Mouse (Mus musculus) liver, embryonic 11.5 days (tissue): ENCODE measurements around the gene Ksr1. TPM values are rescaled to one million over a fixed set of nuclear protein-coding genes. Genes with fewer than 3 reads are reported as not detected.

Experiments
- ATAC-seq: fragments of 200-750 bp; cut with Nextera tagmentation; replicated peaks from 2 replicates; pipeline ENCODE4 v1.8.0; 2017; ENCODE audit warnings: moderate number of reproducible peaks, mild to moderate bottlenecking, moderate TSS enrichment, moderate library complexity; ENCODE audit not compliant: low FRiP score
- DNase-seq: peaks from one replicate; pipeline ENCODE4 v3.0.0-alpha.2; 2017; ENCODE audit warnings: low spot score
- H3K27ac ChIP-seq: fragments of 300-500 bp; sonication (generic); 2 replicates; pipeline ENCODE4 v1.5.1; 2014; ENCODE audit warnings: mild to moderate bottlenecking, low read depth, low read length, control low read depth
- H3K27me3 ChIP-seq: fragments of 300-500 bp; sonication (generic); replicated peaks from 2 replicates; pipeline ENCODE4 v1.6.1; 2014; ENCODE audit warnings: low read length, mixed read lengths; ENCODE audit not compliant: control insufficient read depth, insufficient read depth
- H3K36me3 ChIP-seq: fragments of 300-500 bp; sonication (generic); 2 replicates; pipeline ENCODE4 v1.6.1; 2014; ENCODE audit warnings: mild to moderate bottlenecking, low read length, moderate library complexity, mixed read lengths; ENCODE audit not compliant: control insufficient read depth, insufficient read depth
- H3K4me1 ChIP-seq: fragments of 300-500 bp; sonication (generic); replicated peaks from 2 replicates; pipeline ENCODE4 v1.6.1; 2014; ENCODE audit warnings: low read length, mixed read lengths; ENCODE audit not compliant: control insufficient read depth, insufficient read depth
- H3K4me2 ChIP-seq: fragments of 300-500 bp; sonication (generic); 2 replicates; pipeline ENCODE4 v1.6.1; 2014; ENCODE audit warnings: mild to moderate bottlenecking, control low read depth, moderate library complexity
- H3K4me3 ChIP-seq: fragments of 300-500 bp; sonication (generic); 2 replicates; pipeline ENCODE4 v1.5.1; 2014; ENCODE audit warnings: low read depth, low read length, control low read depth
- H3K9ac ChIP-seq: fragments of 300-500 bp; sonication (generic); 2 replicates; pipeline ENCODE4 v1.6.1; 2014; ENCODE audit warnings: low read depth, low read length, control low read depth
- H3K9me3 ChIP-seq: fragments of 300-500 bp; sonication (generic); 2 replicates; pipeline ENCODE4 v1.6.1; 2016; ENCODE audit warnings: low read length, inconsistent platforms, mixed read lengths; ENCODE audit not compliant: control insufficient read depth
- WGBS: fragments of 180-500 bp; shearing (Covaris S2); extraction: QIAGEN DNeasy Blood & Tissue Kit; methylation state at CpG from one replicate; pipeline ENCODE4 v1.1.7; 2014; 5-methylcytosine and 5-hydroxymethylcytosine counted together
- polyA plus RNA-seq: library from polyadenylated mRNA; unstranded; fragments of >200 nt; fragmentation: Nextera tagmentation; extraction: Ambion mirVana; gene quantifications from 2 replicates; pipeline ENCODE4 v1.2.1, GENCODE M21; 2014

Ksr1 gene
- polyA plus RNA-seq, 1 experiment from 2014 or later = 5.0 TPM

DNA sequence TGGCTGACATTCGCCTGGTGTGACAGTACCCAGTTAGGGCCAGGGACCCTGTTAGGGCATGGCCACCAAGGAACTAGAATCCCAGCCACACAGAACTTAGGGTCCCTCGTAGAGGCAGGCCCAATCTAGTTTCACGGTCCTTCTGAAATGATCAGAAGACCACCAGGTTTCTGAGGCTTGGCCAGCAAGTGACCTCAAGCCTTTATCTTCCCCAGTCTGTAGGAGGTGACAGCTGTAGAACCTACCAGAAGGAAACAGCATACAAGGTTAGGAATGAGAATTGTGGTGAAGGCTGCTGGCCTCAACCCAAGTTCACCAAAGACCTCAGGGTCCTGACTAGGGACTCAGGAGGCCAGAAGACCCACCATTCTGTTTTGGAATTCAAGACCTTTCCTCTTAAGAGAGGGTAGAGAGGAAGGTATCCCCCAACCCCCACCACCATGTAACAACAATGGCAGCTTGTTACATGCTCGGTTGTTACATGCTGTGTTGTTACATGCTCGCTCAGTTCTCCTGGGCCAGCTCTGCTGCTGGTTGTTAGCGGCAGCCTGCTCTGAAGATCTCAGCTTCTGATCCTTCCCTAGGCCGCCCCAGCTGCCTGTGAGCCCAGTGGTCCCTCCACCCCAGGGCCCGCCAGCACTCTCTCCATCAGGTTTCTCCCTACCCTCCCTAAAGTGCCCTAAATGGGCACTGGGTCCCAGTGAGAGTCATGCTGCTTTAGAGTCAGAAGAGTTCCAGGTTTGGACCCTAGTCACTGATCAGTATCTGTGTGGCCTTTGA lies 169.3 kb downstream of the Ksr1 start:
- no peak overlapping the region for H3K4me2 ChIP-seq
- H3K4me3 ChIP-seq = no peak overlapping the region
- ATAC-seq (no peak), DNase-seq (no peak)
- H3K27ac ChIP-seq = no peak overlapping the region
- no peak overlapping the region for H3K9ac ChIP-seq
- no peaks in the 10 kb centered on the region for H3K9me3 ChIP-seq
- WGBS = 75% methylated on average over 8 of the region's 8 CpGs
- H3K4me1 ChIP-seq = peaks cover 15% of the 10 kb centered on the region
- no peaks in the 10 kb centered on the region for H3K36me3 ChIP-seq
- no peaks in the 10 kb centered on the region for H3K27me3 ChIP-seq

DNA sequence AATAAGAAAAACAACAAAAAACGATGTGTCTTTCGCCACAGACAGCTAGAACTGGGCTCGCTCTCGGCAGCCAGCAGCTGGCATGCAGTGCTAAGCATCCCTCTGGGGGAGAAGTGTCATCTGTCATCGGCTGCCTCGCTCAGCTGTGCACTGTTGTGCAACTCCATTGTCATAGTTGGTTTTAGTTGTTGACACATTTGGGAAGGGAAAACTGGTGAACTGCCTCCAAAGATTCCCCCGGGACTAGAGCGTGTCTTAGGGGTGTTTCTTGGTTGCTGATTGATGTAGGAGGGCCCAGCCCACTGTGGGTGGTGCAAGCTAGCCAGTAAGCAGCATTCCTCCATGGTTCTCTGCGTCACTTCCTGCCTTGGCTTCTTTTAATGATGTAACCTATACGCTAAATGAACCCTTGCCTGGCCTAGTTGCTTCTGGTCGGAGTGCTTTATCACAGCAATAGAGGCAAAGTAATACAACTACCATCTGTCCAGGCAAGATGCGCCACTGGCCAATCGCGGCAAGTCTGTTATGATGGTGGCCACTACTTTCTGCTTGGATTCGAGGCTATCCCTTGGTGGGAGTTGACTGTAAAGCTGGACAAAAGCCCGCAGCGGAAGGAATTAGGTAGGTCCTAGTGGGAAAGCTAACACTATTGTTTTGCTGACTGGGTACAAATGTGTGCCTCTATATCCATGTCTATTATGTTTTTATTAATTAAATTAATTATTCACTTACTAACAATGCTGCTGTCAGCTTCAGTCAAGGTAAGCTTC lies 172.6 kb downstream of the Ksr1 start:
- no peak overlapping the region for H3K27ac ChIP-seq
- H3K4me2 ChIP-seq = no peak overlapping the region
- 75% methylated on average over 17 of the region's 17 CpGs for WGBS
- DNase-seq (no peak), ATAC-seq (no peak)
- H3K9ac ChIP-seq = no peak overlapping the region
- H3K36me3 ChIP-seq = no peaks in the 10 kb centered on the region
- H3K4me1 ChIP-seq = peaks cover 8% of the 10 kb centered on the region
- no peaks in the 10 kb centered on the region for H3K9me3 ChIP-seq
- H3K4me3 ChIP-seq = no peak overlapping the region
- H3K27me3 ChIP-seq = no peaks in the 10 kb centered on the region

DNA sequence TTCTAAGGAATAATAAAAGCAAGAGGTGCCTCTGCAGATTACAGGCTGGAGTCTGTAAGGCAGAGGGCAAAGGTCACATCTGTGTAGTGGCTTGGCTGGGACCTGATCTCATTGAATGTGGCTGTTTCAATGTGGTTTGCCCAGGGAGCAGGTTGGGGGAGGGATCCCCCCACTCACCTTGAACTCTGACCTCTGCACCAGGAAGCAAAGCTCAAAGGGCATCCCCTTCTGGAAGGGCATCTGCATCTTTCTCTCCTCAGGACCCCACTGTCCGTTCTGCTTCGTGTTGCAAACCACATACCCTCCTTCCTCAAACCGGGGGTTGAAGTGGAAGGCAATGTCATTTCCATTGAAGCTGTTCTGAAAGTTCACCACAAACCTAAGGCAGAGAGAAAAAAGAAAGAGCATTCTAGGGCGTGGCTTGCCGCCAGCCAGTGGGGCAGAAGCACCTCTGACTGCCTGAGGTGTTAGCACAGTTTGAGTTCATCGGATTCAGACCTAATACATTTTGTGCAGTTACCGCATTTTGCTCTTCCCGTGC lies 173.3 kb downstream of the Ksr1 start:
- Histone ChIP-seq H3K9ac (no peak overlapping the region), H3K27ac (no peak overlapping the region), H3K36me3 (no peaks in the 10 kb centered on the region), H3K27me3 (no peaks in the 10 kb centered on the region), H3K4me2 (no peak overlapping the region), H3K4me1 (peaks cover 8% of the 10 kb centered on the region), H3K4me3 (no peak overlapping the region), H3K9me3 (no peaks in the 10 kb centered on the region)
- DNase-seq (no peak), ATAC-seq (no peak)
- WGBS = 52% methylated on average over 8 of the region's 8 CpGs

DNA sequence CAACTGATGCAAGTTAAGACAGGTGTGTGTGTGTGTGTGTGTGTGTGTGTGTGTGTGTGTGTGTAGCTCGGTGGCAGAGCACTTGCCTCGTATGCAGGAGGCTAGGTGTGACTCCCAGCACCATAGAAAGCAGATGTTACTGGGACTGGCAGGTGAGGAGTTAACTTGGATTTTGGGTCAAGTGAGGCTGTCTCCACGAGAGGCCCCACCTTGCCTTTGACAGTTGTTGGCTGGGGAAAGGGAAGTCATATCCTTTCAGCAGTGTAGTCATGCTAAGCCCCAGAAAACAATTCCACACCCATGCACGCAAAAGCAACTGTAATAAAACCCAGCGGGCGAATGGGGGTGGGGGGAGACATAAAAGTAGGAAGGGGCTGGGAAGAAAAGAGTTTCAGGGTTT lies 173.9 kb downstream of the Ksr1 start:
- Histone ChIP-seq H3K36me3 (no peaks in the 10 kb centered on the region), H3K27ac (no peak overlapping the region), H3K27me3 (no peaks in the 10 kb centered on the region), H3K4me1 (peaks cover 12% of the 10 kb centered on the region), H3K4me2 (no peak overlapping the region), H3K4me3 (no peak overlapping the region), H3K9ac (no peak overlapping the region), H3K9me3 (no peaks in the 10 kb centered on the region)
- ATAC-seq (no peak), DNase-seq (no peak)
- 61% methylated on average over 6 of the region's 6 CpGs for WGBS

DNA sequence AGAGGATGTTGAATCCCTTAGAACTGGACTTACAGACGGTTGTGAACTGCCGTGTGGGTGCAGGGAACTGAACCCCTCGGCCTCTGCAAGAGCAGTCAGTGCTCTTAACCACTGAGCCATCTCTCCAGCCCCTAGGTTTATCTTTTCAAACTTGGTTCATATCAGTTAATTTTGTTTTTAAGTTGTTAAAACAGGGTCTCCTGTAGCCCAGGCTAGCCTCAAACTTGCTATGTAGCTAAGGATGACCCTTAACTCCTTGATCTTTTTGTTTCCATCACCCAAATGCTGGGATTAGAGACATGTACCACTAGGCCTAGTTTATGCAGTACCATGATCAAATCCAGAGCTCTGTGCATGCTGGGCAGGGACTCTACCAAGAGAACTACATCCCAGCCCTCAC lies 174.5 kb downstream of the Ksr1 start:
- H3K9me3 ChIP-seq = no peaks in the 10 kb centered on the region
- peaks cover 12% of the 10 kb centered on the region for H3K4me1 ChIP-seq
- no peak overlapping the region for H3K27ac ChIP-seq
- no peaks in the 10 kb centered on the region for H3K27me3 ChIP-seq
- DNase-seq (no peak), ATAC-seq (no peak)
- H3K4me3 ChIP-seq = no peak overlapping the region
- no peak overlapping the region for H3K4me2 ChIP-seq
- H3K9ac ChIP-seq = no peak overlapping the region
- WGBS = 89% methylated on average over 3 of the region's 3 CpGs
- H3K36me3 ChIP-seq = no peaks in the 10 kb centered on the region

DNA sequence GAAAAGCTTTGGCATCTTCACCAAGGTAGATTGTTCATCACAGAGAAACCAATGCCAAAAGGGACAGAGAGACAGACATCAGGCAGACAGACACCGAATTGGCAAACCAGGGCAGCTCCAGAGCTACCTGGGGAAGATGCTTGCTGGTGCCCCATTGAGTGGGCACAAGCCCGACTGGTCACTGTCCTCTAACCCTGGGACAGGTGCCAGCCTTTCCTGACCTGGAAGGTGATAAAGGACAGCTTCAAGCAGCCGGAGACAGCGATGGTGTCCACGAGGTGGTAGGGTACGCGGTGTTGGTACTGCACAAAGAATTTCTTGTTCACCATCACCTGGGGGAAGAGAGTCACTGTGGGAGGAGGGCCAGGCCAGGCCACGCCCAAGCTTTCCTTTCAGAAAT lies 175.1 kb downstream of the Ksr1 start:
- Histone ChIP-seq H3K4me2 (no peak overlapping the region), H3K4me3 (no peak overlapping the region), H3K27me3 (no peaks in the 10 kb centered on the region), H3K36me3 (no peaks in the 10 kb centered on the region), H3K9ac (no peak overlapping the region), H3K4me1 (peaks cover 12% of the 10 kb centered on the region), H3K27ac (no peak overlapping the region), H3K9me3 (no peaks in the 10 kb centered on the region)
- 85% methylated on average over 8 of the region's 8 CpGs for WGBS
- DNase-seq (no peak), ATAC-seq (no peak)

DNA sequence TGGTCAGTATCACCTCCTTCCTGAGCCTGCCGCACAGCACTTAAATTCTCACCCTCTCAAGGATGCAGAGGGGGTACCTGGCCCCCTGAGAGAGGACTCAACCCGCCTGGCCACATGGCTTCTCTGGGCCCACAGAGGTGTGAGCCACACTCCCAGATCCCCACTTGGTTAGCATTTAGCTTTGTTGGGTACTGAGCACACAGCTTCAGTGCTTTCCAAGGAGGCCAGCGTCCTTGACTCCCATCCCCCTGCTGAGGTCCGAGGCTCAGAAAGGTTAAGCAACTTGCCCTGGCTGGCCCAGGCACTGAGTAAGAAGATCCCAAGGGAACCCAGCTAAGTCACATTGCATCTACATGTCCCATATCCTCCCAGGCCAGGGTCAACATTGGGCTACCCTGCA lies 178.1 kb downstream of the Ksr1 start:
- Histone ChIP-seq H3K4me2 (no peak overlapping the region), H3K27ac (no peak overlapping the region), H3K9me3 (no peaks in the 10 kb centered on the region), H3K4me1 (peaks cover 12% of the 10 kb centered on the region), H3K27me3 (no peaks in the 10 kb centered on the region), H3K9ac (no peak overlapping the region), H3K36me3 (no peaks in the 10 kb centered on the region), H3K4me3 (no peak overlapping the region)
- DNase-seq (no peak), ATAC-seq (no peak)
- 59% methylated on average over 4 of the region's 4 CpGs for WGBS

DNA sequence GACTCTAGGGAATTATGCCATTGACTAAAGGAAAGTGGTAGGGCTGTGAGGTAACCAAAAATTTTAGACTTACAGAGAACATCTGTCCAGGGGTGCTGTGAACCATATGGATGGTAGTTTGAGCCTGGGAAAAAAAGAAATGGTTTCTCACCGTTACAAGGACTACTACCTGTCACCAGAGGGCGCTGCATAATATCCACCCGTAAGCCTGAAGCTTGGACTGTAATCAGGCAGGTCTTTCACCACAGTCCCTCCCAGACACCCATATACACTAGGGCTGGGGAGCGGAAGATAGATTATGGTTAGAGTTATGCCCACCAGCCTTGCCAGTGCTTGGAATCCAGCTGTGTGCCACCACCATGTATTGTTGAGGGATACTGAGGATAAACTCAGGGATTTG lies 178.8 kb downstream of the Ksr1 start:
- Histone ChIP-seq H3K9me3 (no peaks in the 10 kb centered on the region), H3K9ac (no peak overlapping the region), H3K27ac (no peak overlapping the region), H3K27me3 (no peaks in the 10 kb centered on the region), H3K4me2 (no peak overlapping the region), H3K4me3 (no peak overlapping the region), H3K36me3 (no peaks in the 10 kb centered on the region), H3K4me1 (peaks cover 4% of the 10 kb centered on the region; the same call in 1 of the 2 replicates)
- ATAC-seq (peak; percentile 43; the same call in 1 of the 2 replicates), DNase-seq (no peak)
- 22% methylated on average over 4 of the region's 4 CpGs for WGBS
